Mouse (Mus musculus): Measurements from ENCODE around the gene Bud13. TPM values are rescaled to one million over a fixed set of nuclear protein-coding genes. Genes with fewer than 3 reads are reported as not detected.

Gene Bud13
- total RNA-seq (2022), result 10 to 100 TPM; 10.4 to 14.9 (median 10.7) TPM

DNA sequence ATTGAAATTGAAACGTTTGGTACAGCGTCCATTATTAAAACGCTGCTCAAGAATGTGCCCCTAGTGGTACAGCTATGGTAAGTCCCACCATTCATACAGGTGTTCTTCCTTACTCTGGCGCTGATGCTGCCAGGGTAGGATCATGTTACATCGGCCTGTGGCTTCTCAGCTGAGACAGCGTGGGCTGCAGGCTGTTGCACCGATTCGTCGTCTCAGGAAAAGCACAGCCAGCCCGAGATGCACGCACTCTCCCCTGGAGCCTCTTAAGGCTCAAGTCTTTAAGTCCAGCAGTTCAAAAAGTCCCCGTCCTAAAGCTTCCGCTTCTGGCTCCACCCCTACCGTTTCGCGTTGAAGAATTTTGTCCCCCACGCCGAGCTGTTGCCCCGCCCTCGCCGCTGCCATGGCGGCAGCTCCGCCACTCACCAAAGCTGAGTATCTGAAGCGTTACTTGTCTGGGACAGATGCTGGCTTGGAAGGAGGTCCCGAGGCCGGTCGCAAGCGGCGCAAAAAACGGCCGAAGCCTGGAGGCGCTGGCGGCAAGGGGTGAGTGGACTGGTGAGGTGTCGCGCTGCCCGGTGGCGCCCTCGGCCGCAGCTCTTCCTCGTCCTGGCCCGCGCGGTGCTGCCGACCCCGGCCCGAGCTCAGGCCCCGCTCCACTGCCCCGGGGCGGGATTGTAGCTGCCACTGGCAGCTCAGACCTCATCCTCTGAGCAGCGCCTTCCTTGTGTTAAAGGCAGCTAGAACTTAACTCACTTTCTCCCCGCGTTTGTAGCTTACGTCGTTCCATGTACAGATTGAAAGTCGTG is at the start of gene Bud13:
Gene Bud13 (plus strand): TSS at position 378 of the 806 bp plus-strand sequence.
- DNase-seq, result peak; percentile 87

DNA sequence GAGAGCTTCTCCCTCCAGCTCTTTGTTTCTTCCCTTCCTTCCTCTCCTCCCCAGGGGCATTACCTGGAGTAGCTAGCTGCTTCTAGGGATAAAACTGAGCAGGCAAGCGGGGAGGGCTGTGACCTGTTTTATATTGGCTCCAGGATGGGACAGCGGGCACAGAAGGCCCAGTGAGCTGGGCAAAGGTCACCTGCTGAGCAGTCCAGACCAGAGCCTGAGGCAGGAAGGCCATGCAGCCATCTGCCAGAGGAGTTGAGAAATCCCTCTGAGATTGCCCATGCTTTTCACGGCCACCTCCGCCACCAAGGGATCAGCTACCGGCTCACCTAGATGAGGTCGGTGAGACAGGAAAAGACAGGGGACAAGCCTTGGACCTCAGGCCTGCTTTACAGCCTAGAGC is 47.6 kb upstream of the Bud13 start:
- peak; percentile 36 for DNase-seq

DNA sequence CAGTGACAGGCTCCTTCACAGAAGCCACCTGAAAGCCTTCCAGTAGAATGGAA is 47.4 kb upstream of the Bud13 start, which contains the start of gene Apoc3:
Gene Apoc3 (minus strand): TSS at position 41 of the 53 bp plus-strand sequence.
- no peak for DNase-seq

DNA sequence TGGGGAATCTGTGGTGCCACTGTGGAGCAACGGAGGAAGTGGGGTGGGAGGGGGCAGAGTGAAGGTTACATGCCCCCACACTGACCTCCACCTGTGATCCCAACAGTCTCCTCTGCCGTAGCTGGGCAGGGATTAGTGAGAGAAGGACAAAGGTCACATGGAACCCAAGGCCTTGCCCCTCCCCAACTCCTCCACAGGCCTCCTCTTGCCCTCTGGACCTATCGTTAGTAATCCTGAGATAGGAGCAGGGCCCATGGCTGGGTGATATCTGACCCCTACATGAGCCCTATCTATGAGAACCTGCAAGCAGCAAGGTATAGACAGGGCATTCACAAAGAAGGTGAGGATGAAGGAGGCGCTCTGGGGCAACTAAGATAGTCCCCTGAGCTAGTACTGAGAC is 47.2 kb upstream of the Bud13 start:
- DNase-seq, result no peak

DNA sequence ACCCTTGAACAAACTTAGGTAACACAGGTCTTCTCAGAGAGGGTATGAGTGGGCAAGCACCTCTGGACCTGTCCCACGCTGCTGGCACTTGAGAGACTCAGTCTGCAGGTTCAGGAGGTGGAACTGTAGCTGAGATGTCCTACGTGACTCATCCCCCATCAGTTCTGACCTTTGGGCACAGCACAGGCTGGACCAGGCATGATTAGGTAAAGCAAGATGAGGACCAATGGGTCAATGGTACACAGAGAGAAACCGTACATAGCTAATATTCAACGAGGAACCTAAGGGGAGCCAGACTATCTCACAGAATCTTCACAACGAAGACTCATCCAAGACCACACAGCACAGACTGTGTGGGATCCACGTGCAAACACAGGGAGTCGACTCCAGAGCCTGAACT is 44.0 kb upstream of the Bud13 start:
- DNase-seq, result no peak

DNA sequence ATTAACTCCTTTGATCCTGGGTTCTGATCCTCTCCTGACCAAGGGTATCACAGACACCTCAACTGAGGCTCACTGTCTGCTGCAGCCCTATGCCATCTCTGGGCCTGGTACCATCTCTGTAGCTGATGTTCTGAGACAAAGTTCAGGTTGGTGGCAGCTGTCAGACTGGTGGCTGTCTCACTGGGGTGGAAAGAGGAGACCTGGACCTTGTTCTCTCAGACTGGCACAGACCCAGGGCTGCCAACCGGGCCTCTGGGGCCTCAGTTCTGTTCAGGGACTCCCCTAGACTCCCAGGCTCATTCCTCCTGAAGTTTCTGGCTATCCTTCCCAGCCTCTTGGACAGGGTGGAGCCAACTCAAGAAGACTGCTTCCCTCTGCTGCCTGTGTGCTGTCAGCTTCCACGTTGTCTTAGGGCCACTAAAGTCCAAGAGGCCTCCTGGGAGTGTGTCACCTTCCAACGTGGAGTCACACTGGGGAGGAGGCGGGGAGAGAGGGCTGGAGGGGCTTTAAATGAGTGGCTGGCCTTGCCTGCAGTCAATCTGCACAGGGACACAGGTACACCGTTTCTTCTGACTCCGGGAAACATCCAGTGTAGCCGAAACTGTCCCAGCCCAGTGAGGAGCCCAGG is 42.2 kb upstream of the Bud13 start, which contains the start of gene Apoa4:
Gene Apoa4 (plus strand): TSS at position 171 of the 628 bp plus-strand sequence.
- DNase-seq, result no peak

DNA sequence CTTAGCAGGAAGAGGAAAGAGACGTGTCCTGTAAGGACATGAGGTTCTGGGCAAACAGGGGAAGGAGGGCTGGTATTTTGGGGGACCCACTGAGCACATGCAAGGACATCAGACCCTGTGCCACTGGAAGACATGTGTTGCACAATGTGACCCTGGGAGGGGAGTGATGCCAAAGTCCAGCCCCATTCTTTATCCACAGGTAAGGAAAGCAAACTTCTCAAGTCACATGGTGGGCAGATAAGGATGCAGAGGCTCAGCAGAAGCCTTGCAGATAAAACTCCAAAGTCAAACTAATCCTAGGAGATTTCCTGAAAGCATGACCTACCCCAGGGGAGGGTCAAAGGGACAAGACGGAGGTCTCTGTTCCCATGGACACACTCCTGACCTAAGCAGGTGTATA is 41.0 kb upstream of the Bud13 start:
- no peak for DNase-seq

DNA sequence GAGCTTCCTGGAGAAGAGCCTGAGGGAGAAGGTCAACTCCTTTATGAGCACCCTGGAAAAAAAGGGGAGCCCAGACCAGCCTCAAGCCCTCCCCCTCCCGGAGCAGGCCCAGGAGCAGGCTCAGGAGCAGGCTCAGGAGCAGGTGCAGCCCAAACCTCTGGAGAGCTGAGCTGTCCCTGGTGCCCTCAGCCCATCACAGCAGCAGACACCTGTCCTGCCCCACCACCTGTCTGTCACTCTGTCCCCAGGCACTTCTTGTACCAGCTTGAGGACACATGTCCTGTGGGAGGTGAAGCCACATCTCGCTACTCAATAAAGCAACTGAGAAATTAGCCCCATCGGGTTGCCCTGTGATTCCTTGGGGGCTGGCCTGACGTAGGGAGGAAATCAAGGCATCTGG is 39.7 kb upstream of the Bud13 start:
- no peak for DNase-seq

DNA sequence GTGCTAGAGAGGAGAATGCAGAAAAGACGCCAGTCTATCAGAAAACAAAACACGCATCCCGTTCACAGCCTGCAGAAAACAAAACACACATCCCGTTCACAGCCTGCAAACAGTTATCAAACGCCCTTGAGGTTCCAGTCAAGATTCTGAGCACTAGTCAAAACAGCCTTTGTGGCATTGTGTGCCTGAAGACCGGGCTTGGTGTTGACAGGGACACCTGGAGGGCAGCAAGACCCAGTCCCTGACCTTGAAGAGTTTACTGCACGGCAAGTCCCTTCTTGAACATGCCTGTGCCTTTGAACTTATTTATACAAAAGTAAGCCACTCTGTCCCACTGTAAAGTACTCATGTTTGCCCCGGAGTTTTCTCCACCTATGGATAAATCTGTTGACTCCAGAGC is 39.2 kb upstream of the Bud13 start:
- DNase-seq, result no peak

DNA sequence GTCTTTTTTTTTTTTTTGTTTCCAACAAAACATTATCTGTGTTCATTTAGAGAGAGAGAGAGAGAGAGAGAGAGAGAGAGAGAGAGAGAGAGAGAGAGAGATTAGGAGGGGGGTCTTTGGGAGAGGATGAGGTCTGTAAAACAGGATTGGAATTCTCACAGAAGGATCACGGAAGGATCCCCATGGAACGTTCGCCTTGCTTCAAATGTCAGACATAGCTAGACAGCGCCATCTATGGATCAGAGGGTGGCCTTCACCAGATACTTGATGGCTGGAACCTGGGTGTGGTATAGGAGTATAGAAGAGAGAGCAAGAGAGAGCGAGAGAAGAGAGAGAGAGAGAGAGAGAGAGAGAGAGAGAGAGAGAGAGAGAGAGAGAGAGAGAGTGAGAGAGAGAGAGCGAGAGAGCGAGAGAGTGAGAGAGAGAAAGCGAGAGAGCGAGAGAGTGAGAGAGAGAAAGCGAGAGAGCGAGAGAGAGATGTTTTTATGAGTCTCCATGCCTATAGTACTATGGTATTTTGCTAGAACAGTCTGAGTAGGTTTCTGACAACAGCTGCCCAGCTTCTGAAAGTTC is 36.0 kb upstream of the Bud13 start:
- peak; percentile 29 for DNase-seq

DNA sequence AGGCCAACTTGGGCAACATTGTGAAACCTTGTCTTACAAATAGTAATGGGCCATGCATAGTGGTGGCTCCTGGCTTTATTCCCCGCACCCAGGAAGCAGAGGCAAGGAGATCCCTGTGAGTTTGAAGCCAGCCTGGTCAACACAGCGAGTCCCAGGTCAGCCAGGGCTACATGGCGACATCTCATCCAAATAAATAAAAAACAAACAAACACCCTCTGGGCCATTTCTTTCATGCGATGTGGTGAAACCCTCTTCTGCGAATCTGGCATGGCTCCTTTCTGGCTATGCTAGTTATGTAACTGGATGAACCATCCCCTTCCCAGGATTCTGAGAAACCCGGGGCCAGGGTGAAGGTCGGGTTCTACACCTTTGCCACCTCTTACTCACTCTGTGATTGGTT is 26.6 kb upstream of the Bud13 start:
- DNase-seq, result no peak

DNA sequence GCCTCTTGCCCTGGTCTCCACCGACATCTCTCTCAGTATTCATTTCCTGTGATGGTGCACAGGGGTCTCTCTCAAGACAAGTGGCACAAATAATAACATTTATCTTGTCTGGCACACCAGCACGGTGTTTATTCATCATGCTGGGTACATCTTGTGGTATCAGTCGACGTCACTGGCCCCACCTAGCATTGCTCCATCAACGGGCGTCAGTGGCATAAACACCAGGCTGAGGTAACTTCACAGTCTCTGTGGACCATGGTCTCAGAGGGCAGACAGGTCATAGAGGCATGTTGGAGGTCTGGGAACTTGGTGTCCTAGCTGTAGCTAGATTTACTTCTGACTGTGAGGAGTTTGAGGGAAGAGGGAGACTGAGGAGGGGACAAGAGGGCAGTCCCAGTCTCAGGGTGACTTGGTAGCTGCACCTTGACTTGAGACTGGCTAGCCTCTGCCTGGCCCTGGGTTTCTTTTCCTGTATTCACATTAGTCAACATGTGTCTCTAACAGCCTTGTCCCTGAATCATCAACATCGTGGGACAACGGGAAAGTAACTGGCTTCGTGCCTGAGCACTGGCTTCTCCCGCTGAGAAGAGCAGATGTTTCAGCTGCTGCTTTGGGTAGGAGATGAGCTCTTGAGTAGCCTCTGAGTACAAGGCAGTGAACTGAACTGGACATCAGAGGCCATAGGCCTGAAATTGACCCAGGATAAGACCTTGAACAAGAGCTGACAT is 26.0 kb upstream of the Bud13 start:
- no peak for DNase-seq

DNA sequence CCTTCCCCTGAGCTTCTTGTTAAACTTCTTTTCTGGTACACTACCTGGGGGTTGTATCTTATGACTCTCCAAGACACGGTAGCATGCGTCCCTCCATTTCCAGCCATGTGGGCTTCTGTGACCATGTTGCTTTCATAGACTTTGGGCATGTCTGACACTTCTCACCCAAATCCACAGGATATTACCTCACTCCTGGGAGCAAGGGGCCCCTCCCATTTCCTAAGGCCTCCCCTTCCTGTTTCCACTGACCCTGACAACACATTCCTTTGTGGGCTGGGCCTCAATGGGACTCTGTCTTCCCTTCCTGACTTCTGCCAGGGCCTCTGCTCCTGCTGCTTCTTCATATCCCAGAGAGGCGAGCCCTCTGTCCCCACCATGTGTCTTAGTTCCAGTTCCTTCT is 25.3 kb upstream of the Bud13 start:
- DNase-seq, result no peak

DNA sequence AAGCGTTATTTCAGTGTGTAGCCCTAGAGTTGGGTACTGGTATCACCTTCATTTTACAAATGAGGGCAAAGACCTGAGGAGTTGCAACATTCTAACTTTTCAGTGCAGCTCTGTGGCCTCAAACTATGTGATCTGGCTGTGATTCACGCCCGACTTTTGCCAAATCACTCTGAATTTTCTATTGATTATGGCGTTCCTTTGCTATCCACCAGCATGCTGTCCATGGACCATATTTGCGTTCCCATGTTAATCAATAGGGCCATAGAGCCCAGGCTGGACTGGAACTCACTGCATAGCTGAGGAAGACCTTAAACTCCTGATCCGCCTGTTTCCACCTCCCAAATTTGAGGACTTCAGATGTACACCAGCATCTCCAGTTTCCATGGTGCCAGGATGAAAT is 23.7 kb upstream of the Bud13 start:
- no peak for DNase-seq

DNA sequence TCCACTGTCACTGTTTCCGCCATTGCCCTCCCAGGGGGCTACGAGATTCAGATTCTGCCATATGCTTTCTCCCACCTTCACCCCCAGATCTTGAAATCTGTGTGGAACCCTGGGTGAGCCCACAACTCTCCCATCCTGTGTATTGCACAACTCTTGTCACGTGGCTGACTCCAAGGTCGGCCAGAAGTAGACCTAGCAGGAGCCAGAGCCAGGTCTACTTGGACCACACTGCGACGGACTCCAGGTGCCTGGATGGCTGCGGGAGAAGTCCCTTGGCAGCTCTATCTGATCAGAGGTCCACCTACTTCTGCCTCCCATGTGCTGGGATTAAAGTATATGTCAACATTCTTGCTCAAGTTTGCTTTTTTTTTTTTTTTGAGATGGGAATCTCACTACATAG is 21.7 kb upstream of the Bud13 start:
- no peak for DNase-seq

DNA sequence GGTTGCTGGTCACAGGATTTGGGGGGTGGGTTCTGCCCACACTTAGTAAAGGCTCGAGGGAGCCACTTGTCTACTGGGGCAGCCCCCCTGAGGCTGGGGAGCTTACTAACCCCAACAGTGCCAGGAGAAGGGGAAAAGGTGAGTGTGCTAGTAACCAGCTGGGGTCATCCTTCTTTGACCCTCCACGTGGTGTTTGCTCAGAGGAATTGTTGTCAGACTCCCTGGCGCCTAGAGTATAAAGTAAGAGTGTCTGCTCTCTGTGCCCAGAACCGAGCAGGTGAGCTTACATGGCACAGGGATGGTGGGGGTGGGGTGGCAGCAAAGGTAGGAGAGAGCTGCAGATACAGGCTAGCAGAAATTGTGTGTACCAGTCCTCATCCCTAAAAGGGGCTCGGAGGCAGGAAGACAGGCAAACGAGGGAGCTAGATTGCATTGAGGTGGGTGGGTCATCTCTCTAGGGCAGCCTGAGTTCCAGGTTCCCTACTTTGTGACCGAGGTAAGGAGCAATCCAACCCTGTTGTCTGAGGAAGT is 14.4 kb upstream of the Bud13 start, which contains the start of gene Apoa5:
Gene Apoa5 (plus strand): TSS at position 291 of the 531 bp plus-strand sequence.
- DNase-seq, result no peak

DNA sequence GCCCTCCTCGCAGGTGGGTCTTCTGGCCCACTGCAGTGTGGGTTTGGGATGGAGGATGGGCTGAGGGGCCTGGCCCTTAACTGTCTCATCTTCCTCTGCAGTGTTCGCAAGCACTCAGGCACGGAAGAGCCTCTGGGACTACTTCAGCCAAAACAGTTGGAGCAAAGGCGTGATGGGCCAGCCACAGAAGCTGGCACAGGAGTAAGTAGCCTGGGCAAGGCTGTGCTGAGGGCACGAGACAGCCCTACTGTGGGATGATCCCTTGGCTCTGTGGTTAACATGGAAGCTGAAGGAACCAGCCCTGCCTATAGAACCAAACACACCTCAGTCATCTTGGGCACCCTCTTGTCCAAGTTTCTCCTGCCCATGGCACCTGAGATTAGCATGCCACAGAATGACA is 13.7 kb upstream of the Bud13 start:
- DNase-seq, result no peak

DNA sequence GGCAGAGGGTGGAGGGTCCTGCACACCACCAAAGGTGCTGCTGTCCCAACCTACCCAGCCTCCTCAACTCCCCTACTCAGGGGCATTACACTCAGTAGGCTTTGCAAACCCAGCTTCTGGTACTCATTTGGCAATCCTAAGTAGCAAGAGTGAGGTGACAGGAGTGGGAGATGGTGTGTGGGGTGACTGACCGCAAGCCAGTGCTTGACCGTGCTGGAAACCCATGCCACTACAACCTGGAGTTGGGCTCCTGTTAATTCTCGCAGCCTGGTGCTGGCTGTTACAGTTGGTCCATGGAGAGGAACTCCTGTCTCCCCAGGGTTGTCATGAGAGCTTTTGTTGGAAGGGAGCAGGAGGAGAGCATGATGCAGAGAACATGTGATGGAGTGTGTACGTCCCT is 12.0 kb upstream of the Bud13 start:
- DNase-seq, result no peak

DNA sequence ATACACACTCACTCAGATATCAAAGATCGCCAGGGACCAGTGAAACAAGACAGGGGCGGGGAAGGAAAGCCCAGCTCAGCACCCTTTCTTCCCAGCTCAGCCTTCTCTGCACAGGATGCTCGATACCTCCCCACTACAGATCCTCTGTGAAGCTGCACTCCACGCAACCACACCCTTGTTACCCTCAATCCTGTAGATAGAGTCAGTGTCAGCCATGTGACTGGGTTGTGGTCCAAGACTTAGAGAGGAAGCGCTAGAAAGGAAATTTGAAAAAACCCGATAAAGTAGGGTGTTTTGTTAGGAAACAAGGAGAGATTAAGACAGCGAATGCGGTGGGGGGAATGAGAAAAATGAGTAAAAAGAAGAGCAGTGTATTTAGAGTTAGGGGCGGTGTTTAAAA is 10.7 kb upstream of the Bud13 start:
- DNase-seq, result no peak

DNA sequence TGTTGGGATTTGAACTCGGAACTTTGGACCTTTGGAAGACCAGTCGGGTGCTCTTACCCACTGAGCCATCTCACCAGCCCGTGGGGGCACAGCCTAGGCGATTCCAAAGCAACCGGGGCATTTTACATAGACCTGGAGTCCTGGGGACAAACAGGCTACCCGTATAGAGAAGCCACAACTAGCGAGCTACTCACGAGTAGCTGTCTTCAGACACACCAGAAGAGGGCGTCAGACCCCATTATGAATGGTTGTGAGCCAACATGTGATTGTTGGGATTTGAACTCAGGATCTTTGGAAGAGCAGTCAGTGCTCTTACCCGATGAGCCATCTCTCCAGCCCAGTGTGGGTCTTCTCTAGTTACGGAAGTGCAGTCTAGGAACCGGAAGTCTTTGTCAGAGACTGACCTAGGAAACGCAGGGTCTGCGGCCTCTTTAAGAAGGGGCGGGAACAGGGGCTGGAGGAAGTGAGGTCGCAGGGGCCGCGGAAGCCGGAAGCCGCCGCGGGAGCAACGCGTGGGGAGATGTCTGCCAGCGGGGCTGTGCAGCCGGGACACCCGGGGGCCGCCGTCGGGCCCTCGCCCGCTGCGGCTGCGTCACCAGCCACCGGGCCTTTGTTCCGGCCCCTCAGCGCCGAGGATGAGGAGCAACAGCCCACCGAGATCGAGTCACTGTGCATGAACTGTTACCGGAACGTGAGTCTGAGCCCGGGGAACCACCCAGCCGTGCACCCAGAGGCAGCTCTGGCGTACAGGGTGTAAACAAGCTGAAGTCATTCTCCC is 9.9 kb upstream of the Bud13 start, which contains the start of gene Zpr1:
Gene Zpr1 (plus strand): TSS at position 388 of the 778 bp plus-strand sequence.
- DNase-seq, result peak; percentile 88

DNA sequence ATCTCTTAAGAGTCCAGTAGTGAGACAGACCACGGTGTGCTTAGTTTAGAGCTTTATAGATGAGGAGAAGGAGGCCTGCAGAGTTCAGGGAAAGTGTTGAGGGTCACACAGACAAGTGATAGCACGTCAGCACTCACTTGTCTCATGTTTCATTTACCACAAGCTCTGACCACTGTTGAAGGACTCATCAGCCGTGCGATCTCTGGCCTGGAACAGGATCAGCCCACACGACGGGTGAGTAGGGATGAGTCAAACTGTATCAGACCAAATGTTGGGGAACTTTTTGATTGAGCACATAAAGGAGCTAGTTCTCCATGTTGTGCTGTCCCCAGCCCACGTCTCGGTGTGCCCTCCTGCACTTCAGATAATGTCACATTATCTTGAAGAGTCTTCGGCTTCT is 8.3 kb upstream of the Bud13 start:
- DNase-seq, result no peak

DNA sequence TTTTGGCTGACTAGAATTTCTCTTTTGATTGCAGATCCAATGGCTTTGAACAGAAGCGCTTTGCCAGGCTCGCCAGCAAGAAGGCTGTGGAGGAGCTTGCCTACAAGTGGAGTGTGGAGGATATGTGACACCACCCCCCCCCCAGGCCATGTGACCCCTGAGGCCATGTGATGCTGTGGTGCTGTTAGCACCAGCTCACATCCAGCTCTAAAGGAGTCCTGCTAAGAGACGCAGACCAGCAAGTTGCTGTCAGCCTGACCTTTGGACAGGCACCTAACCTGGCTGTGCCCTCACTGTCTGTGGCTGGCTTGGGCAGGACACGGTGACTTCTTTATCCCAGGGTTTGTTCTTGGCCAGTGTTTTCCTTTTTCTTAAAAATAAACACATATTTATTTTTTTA is 15.6 kb downstream of the Bud13 start:
- no peak for DNase-seq

DNA sequence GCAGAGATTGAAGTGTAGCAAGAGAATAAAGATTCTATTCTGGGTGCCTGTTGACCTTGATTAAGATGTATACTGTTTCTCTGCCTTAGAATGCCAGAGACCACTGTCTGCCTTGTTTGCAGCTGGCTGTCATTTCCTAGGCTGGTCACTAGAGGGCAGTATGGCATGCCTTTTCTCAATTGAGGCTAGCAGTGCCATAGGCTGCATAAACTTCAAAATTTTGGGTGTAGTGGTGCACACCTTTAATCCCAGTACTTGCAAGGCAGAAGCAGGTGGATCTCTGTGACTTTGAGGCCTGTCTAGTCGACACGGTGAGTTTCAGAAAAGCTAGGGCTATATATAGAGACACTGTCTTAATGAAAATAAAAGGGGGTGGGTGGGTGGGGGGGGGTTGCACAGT is 19.3 kb downstream of the Bud13 start:
- no peak for DNase-seq

All from adrenal gland, adult 8-10 months (tissue).